Mouse (Mus musculus) olfactory bulb, adult 2 months (tissue): Measurements from ENCODE around the gene Nrxn3. TPM values are rescaled to one million over a fixed set of nuclear protein-coding genes. Genes with fewer than 3 reads are reported as not detected.
A peak's percentile ranks its signal among the peaks of the same experiment; 100 is the strongest.

ENCODE experiments used
- H3K27ac ChIP-seq: fragments of 200-500 bp; 2 replicates; pipeline ENCODE4 v1.5.1; 2012; ENCODE audit warnings: low read depth, low read length; ENCODE audit not compliant: insufficient read depth
- H3K4me1 ChIP-seq: fragments of 200-500 bp; 2 replicates; pipeline ENCODE4 v1.6.1; 2012; ENCODE audit warnings: low read length; ENCODE audit not compliant: control insufficient read depth, insufficient read depth
- H3K4me3 ChIP-seq: fragments of 200-500 bp; 2 replicates; pipeline ENCODE4 v1.5.1; 2012; ENCODE audit warnings: mild to moderate bottlenecking, low read depth, low read length, moderate library complexity; ENCODE audit not compliant: insufficient read depth
- CTCF ChIP-seq: fragments of 200-500 bp; IDR thresholded peaks from 2 replicates; pipeline ENCODE4 v1.5.1; 2012; ENCODE audit warnings: low read depth, mild to moderate bottlenecking, low read length, moderate library complexity; ENCODE audit not compliant: insufficient read depth
- POLR2A ChIP-seq: fragments of 200-500 bp; IDR thresholded peaks from 2 replicates; pipeline ENCODE4 v1.6.1; 2012; ENCODE audit warnings: mild to moderate bottlenecking, low read depth, low read length, moderate library complexity; ENCODE audit not compliant: insufficient read depth
- WGBS: fragments of 180-500 bp; shearing (Covaris S2); methylation state at CpG from one replicate; pipeline ENCODE4 v1.1.7; 2018; 5-methylcytosine and 5-hydroxymethylcytosine counted together
- polyA plus RNA-seq: library from polyadenylated mRNA; stranded (reverse); fragments of >200 nt; gene quantifications from 2 replicates; pipeline ENCODE4 v1.2.4, GENCODE M21; 2012; ENCODE audit warnings: low replicate concordance; ENCODE audit not compliant: missing spikeins, insufficient read depth, insufficient read length

Nrxn3 gene
- polyA plus RNA-seq, 1 experiment: not detected

DNA sequence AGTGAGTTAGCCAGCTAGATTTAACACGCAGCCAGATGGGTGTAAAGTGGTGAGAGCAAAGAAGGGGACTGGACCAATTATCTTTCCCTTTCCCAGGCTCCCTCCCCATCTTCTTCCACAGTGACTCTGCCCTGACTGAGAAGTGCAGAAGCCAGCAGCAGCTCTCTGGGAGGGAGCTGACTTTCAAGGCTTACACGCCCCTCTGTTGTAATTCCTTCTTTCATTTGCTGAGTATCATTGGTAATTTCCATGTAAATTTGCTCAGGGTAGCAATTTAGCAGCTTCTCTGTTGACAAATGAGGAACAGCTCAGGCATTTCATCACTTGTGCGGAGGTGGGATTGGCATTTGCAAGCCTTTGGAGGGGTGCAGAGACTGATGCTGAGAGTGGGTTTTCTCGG is 976.8 kb downstream of the Nrxn3 start:
- Histone ChIP-seq H3K4me1 (no peaks in the 10 kb centered on the region), H3K4me3 (no peak overlapping the region), H3K27ac (peak overlapping the region; percentile 82)
- 18% methylated on average over 4 of the region's 4 CpGs for WGBS
- no peak for TF ChIP-seq CTCF
- no peak for TF ChIP-seq POLR2A

DNA sequence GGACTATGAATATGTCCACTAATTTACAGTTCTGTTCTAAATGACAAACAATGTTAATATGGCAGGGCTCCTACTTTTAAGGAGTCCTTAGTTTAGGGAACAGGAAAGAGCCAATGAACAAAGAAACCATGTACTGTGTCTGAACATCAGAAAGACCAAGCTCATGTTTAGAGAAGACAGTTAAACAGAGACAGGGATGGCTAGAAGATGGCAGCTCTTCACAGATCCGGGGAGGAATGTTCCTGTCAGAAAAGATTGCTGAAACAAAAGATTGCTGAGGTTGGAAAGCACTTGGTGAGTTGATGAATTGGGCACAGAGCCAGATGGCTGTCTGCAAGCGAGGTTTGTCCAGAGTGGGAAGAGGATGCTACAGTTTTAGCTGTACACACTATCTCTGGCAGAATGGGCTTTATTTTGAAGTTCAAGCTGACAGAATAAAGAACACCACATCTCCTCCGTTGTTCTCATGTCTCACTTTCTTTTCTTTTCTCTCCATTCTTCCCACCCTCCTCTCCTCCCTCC is 978.3 kb downstream of the Nrxn3 start:
- Histone ChIP-seq H3K4me3 (no peak overlapping the region), H3K4me1 (no peaks in the 10 kb centered on the region), H3K27ac (no peak overlapping the region)
- no peak for TF ChIP-seq CTCF
- TF ChIP-seq POLR2A: no peak
- WGBS: 38% methylated on average over 3 of the region's 3 CpGs

DNA sequence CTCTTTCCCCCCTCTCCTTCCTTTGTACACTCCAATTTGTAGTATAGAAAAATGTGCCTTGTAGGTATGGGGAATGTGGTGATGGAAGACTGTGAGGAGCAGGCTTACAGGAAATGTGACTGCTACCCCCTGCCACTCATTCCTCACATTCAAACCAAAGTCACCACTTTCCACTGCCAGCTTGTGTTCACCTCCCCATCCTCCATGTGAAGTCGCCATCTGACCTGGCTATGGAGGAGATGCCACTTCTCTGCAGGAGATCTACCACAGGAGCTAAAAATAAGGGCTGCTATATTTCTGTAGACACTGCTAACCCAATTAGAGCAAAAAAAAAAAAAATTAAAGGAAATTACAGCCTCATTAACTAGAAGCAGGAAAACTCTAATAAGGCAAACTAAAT is 980.3 kb downstream of the Nrxn3 start:
- no peak overlapping the region for H3K27ac ChIP-seq
- no peaks in the 10 kb centered on the region for H3K4me1 ChIP-seq
- TF ChIP-seq POLR2A: no peak
- TF ChIP-seq CTCF: no peak
- H3K4me3 ChIP-seq: no peak overlapping the region
- 61% methylated on average over 1 of the region's 1 CpGs for WGBS

DNA sequence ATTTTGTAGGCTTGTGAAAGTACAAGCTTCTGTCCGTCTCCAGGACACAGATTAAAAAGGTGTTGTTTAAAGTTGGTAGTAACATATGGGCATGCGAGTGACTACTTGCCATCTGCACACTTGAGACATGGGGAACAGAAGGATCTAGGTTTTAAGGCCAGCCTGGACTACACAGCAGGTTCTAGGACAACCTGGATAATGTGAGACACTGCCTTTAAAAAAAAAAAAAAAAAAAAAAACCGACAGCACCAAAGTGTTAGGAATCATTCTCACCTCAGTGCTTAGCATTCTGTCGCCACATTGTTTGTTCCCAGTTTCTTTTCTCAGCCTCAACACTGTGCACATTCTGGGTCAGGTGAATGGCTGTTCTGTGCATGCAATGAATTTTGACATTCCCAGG is 985.2 kb downstream of the Nrxn3 start:
- TF ChIP-seq POLR2A: no peak
- WGBS: 83% methylated on average over 4 of the region's 4 CpGs

DNA sequence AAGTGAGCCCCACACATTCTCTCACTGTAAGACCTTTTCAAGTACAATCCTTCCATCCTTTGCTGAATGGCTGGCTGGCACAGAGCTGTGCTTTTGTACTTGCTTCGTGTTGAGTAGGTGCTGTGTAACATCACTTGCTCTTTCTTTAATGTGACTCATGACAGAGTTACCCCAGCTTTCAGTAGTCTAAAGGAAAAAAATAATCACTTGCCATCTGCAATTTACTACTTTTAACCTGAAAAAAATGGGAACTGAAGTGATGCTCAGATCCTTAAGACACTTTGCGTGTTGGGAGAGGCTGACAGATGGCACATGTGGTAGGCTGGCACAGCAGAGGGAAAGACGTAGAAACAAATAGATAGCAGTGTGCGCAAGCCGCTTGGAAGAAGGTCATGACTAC is 987.8 kb downstream of the Nrxn3 start:
- no peak for TF ChIP-seq CTCF
- TF ChIP-seq POLR2A: no peak
- 53% methylated on average over 5 of the region's 5 CpGs for WGBS
- Histone ChIP-seq H3K4me3 (no peak overlapping the region), H3K4me1 (no peaks in the 10 kb centered on the region), H3K27ac (no peak overlapping the region)

More for the DNA sequence above, 985.2 kb downstream of the Nrxn3 start:
- no peaks in the 10 kb centered on the region for H3K4me1 ChIP-seq
- no peak overlapping the region for H3K4me3 ChIP-seq
- H3K27ac ChIP-seq: no peak overlapping the region

DNA sequence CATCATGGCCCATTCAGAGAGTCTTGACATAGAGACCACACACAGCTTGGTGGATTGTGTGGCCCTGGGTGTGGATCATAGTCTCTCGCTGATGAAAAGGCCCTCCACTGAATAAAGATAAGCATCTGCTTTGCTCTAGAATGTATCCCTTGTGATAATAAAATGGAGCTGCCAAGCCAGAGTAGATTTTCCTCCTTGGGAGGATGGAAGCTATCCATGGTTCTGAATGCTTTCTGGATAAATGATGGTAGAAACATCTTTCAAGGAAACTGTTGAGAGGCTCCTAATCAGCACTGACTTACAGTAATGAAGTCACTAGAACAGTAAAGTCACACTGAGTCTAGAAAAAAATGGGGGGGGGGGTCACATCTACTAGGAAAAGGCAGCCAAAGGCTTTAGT is 989.1 kb downstream of the Nrxn3 start:
- no peak overlapping the region for H3K4me3 ChIP-seq
- TF ChIP-seq CTCF (no peak), POLR2A (no peak)
- no peak overlapping the region for H3K27ac ChIP-seq
- no peaks in the 10 kb centered on the region for H3K4me1 ChIP-seq
- WGBS: 80% methylated on average over 1 of the region's 1 CpGs

DNA sequence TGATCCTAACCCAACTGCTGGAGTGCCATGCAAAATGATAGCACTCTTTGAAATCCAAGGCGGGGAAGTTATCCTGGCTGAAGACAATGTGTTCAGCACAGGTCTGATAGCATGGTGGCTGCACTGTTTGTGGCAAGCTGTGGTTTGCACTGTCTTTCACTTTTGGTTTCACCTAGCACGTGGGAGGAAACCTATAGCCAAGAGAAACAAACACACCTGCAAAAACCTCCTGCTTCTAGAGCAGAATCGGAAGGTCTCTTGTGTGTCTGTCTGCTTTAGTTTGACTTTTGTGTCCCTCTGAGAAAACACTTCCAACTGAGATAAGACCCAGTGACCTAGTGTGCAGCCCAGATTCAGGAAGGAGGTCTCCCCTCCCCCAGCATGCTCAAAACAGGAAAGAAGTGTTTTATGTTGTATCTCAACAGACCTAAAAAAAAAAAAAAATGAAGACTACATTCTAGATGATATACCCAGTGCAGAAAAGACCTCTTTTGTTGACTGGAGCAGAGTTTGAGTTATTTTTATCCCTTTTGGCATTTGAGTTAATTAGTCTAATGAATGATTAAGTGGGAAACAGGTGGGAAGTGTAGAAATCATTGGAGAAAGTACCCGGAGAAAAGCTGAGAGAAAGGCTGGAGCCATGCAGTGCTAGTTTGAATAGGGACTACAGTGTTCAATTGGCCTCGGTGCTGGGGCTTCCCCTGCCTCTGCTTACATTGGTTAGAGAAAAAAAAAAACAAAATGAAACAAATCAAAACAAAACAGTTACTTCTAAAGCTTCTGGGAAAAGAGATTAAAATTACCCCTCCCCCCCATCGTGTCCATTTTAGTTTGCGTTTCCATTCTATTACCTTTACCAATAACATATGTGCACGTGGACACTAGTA is 996.8 kb downstream of the Nrxn3 start:
- 38% methylated on average over 8 of the region's 8 CpGs for WGBS
- no peak for TF ChIP-seq POLR2A
- TF ChIP-seq CTCF: no peak
- no peak overlapping the region for H3K4me3 ChIP-seq

DNA sequence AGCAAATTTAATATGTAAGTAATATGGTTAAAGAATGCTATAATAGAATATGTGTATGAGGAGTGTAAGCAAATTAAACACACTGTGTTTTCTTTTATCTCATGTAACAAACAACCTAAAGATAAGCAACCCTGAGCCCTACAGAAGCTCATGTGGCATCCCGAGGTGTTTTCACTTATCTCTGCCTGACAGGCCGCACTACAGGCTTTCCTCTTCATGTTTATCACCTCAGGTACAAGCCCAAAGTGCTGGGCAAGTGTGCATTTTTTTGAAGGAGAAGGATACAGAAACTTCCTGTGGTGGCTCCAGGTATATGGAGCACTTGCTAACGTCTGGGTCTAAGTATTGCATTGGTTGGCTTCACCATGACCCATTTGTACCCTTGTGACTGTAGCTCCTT is 998.3 kb downstream of the Nrxn3 start:
- Histone ChIP-seq H3K4me3 (no peak overlapping the region), H3K4me1 (0 out of 2 replicates have a peak, but pooled peaks cover 3% of the 10 kb centered on the region), H3K27ac (no peak overlapping the region)
- TF ChIP-seq POLR2A (no peak), CTCF (no peak)
- 86% methylated on average over 3 of the region's 3 CpGs for WGBS

More for the DNA sequence above, 996.8 kb downstream of the Nrxn3 start:
- Histone ChIP-seq H3K4me1 (0 out of 2 replicates have a peak, but pooled peaks cover 3% of the 10 kb centered on the region), H3K27ac (no peak overlapping the region)

DNA sequence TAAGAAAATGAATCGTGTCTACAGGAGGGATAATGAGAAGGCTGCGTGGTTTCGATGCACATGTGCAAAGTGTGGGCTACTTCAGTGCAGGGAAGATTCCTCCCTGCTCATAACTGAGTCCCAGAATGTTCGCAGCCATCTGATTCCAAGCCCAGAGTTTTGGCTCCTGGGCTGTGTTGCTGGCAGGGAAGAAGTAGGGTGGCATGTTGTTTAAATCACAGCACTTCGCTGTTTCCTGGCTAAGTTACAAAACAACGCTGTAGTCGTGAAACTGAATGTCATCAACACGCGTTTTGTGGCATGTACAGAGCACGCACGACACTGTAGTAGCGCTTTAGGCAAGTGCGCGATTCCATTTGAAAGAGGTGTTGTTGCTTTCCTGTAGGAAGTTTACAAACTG is 999.8 kb downstream of the Nrxn3 start:
- 42% methylated on average over 14 of the region's 14 CpGs for WGBS
- Histone ChIP-seq H3K27ac (no peak overlapping the region), H3K4me1 (0 out of 2 replicates have a peak, but pooled peaks cover 3% of the 10 kb centered on the region), H3K4me3 (no peak overlapping the region)
- TF ChIP-seq POLR2A: no peak
